Mouse (Mus musculus): ENCODE data around the gene Cyb561d2.

DNA sequence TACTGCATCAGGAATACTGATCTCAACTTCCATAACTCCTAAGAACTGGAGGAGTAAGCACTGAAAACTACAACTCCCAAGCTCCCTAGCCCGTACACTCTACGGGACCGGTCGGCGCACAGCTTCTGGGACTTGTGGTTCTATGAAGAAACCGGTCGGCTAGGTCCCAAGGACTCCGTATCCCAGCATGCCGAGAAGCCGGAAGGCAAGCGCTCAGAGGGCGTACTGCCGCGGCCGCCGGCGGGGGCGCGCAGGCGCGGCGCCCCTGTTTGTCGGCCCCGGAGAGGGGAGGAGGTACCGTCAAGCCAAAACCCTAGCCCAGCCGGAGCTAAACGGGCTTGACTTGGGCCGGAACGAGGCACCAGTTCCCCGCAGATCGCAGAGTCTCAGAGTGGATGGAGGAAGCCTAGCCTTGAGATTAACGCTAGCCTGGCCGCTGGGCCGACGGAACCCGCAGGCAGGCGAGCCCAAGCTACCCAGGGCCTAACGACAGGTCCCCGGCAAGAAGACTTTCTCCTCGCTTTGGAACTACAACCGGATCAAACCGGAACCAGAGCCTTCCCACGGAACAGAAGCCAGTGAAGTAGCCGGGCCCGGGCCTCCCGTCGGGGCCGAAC lies 8.1 kb downstream of the Cyb561d2 start, which contains the start of gene Tmem115:
- TF ChIP-seq CTCF (conservative IDR thresholded peaks at IDR 0.05; ENCODE audit: insufficient read depth, insufficient read length, low read depth, low read length) (no peak), POLR2A (IDR thresholded peaks at IDR 0.05; ENCODE audit: low read depth, low read length) (peak; percentile 49)
